Mouse (Mus musculus) limb, embryonic 14.5 days (tissue): ENCODE data around the gene Gm10282. TPM values are rescaled to one million over a fixed set of nuclear protein-coding genes. Genes with fewer than 3 reads are reported as not detected.

Experiments
- ATAC-seq: fragments of 200-750 bp; cut with Nextera tagmentation; 2 replicates; pipeline ENCODE4 v1.8.0; 2017; ENCODE audit warnings: low read depth, moderate number of reproducible peaks, moderate TSS enrichment; ENCODE audit not compliant: low FRiP score
- DNase-seq: peaks from one replicate; pipeline ENCODE4 v3.0.0-alpha.2; 2015; ENCODE audit warnings: low spot score
- H3K27ac ChIP-seq: fragments of 300-500 bp; sonication (generic); replicated peaks from 2 replicates; pipeline ENCODE4 v1.5.1; 2014; ENCODE audit warnings: low read depth, mild to moderate bottlenecking, low read length, moderate library complexity, mixed read lengths
- H3K27me3 ChIP-seq: fragments of 300-500 bp; sonication (generic); 2 replicates; pipeline ENCODE4 v1.6.1; 2014; ENCODE audit warnings: low read length, mixed read lengths; ENCODE audit not compliant: control insufficient read depth, insufficient read depth
- H3K36me3 ChIP-seq: fragments of 300-500 bp; sonication (generic); 2 replicates; pipeline ENCODE4 v1.6.1; 2014; ENCODE audit warnings: mild to moderate bottlenecking, low read length, moderate library complexity, mixed read lengths; ENCODE audit not compliant: control insufficient read depth, insufficient read depth
- H3K4me1 ChIP-seq: fragments of 300-500 bp; sonication (generic); 2 replicates; pipeline ENCODE4 v1.6.1; 2014; ENCODE audit warnings: antibody characterized with exemption, low read length, mixed read lengths; ENCODE audit not compliant: control insufficient read depth, insufficient read depth
- H3K4me2 ChIP-seq: fragments of 300-500 bp; sonication (generic); replicated peaks from 2 replicates; pipeline ENCODE4 v1.6.1; 2014; ENCODE audit warnings: low read depth, mild to moderate bottlenecking, low read length, moderate library complexity; ENCODE audit not compliant: severe bottlenecking
- H3K4me3 ChIP-seq: fragments of 300-500 bp; sonication (generic); replicated peaks from 2 replicates; pipeline ENCODE4 v1.5.1; 2014; ENCODE audit warnings: low read length
- H3K9ac ChIP-seq: fragments of 300-500 bp; sonication (generic); 2 replicates; pipeline ENCODE4 v1.6.1; 2014; ENCODE audit warnings: mild to moderate bottlenecking, low read depth, low read length, moderate library complexity; ENCODE audit not compliant: severe bottlenecking
- H3K9me3 ChIP-seq: fragments of 300-500 bp; sonication (generic); 2 replicates; pipeline ENCODE4 v1.6.1; 2016; ENCODE audit warnings: low read length; ENCODE audit not compliant: control insufficient read depth
- POLR2A ChIP-seq: fragments of 200-500 bp; IDR thresholded peaks from 2 replicates; pipeline ENCODE4 v1.8.0; 2012; ENCODE audit warnings: inconsistent platforms, mild to moderate bottlenecking, moderate library complexity, borderline replicate concordance; ENCODE audit not compliant: insufficient read depth, insufficient read length; ENCODE audit errors: extremely low read depth
- whole genome bisulfite sequencing: fragments of 180-500 bp; shearing (Covaris S2); extraction: QIAGEN DNeasy Blood & Tissue Kit; methylation state at CpG from one replicate; pipeline ENCODE4 v1.1.7; 2014; 5-methylcytosine and 5-hydroxymethylcytosine counted together
- polyA plus RNA-seq, 2 experiments: library from polyadenylated mRNA; depleted of rRNA in 1 of 2; stranded (reverse) in 1 of 2; unstranded in 1 of 2; fragments of >200 nt; fragmentation: Nextera tagmentation in 1 of 2; extraction: Ambion mirVana in 1 of 2; gene quantifications; 2 replicates each; pipeline versions ENCODE4 v1.2.1 to v1.2.3; 2012 to 2014

Gene Gm10282
- polyA plus RNA-seq, 2 experiments, result 26.2 to 30.0 TPM

DNA sequence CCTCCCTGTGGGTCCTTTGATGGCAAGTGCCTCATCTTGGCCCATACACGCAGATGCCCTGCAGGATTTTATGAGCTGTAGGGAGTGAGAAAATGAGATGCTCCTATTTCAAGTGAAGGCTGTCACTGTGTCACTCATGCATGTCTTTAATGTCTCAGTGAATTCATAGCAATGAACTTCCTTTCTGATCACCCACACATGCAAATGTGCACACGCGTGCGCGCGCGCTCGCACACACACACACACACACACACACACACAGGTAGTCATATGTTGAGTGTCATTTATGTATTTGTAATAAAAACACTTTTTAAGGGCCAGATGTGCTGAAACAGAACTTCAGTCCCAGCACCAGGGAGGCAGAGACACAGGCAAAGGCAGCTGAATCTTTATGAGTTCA is 38.0 kb downstream of the Gm10282 start:
- Histone ChIP-seq H3K4me3 (no peak overlapping the region), H3K4me1 (no peaks in the 10 kb centered on the region), H3K9me3 (no peaks in the 10 kb centered on the region), H3K36me3 (no peaks in the 10 kb centered on the region), H3K27me3 (no peaks in the 10 kb centered on the region), H3K9ac (no peak overlapping the region), H3K27ac (no peak overlapping the region), H3K4me2 (no peak overlapping the region)
- ATAC-seq, result no peak
- 98% methylated on average over 8 of the region's 8 CpGs for WGBS
- DNase-seq, result no peak
- no peak for TF ChIP-seq POLR2A

DNA sequence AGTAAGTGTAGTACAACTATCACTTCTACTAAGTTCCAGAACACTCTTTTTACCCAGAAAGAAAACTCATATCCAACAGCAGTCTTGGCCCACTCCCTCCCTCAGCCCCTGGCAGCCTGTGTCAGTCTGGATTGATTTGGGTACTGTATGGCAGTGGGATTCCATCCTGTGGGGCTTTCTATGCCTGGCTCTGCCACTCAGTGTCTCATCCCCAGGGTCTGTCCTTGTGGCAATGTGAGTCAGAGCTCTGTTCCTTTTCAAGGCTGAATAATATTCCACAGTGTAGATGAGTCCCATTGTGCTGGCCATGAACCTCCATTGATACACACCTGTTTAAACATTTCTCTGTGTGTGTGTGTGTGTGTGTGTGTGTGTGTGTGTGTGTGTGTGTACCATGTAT is 38.4 kb downstream of the Gm10282 start:
- H3K4me2 ChIP-seq, result no peak overlapping the region
- no peaks in the 10 kb centered on the region for H3K4me1 ChIP-seq
- H3K9me3 ChIP-seq, result no peaks in the 10 kb centered on the region

DNA sequence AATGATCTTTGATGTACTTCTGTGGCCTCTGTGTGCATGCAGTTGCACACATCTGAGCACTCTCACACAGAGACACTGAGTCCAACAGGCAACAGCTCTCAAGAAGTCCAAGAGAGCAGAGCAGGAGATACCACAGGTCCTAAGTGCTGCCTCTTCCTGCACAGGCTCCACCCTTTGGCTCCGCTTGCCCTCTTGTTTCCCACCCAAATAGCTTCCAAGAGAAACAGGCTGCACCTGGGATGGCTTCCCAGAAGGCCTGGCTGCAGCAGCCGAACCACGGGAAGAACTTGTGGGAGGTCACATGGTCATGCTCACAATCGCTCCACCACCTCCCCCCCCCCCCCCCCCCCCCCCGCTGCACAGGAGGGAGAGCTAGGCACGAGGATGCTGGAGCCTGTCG is 39.7 kb downstream of the Gm10282 start:
- H3K4me3 ChIP-seq, result no peak overlapping the region
- no peak for TF ChIP-seq POLR2A
- H3K9me3 ChIP-seq, result no peaks in the 10 kb centered on the region
- H3K4me1 ChIP-seq, result 0 out of 2 replicates have a peak, but pooled peaks cover 5% of the 10 kb centered on the region
- H3K36me3 ChIP-seq, result no peaks in the 10 kb centered on the region
- no peak overlapping the region for H3K4me2 ChIP-seq
- ATAC-seq (no peak), DNase-seq (no peak)
- H3K27ac ChIP-seq, result no peak overlapping the region
- no peak overlapping the region for H3K9ac ChIP-seq
- WGBS, result 63% methylated on average over 4 of the region's 7 CpGs
- H3K27me3 ChIP-seq, result no peaks in the 10 kb centered on the region

More for the DNA sequence above, 38.4 kb downstream of the Gm10282 start:
- no peak for DNase-seq
- Histone ChIP-seq H3K9ac (no peak overlapping the region), H3K27ac (no peak overlapping the region), H3K27me3 (no peaks in the 10 kb centered on the region), H3K36me3 (no peaks in the 10 kb centered on the region), H3K4me3 (no peak overlapping the region)
- no peak for ATAC-seq
- no peak for TF ChIP-seq POLR2A

DNA sequence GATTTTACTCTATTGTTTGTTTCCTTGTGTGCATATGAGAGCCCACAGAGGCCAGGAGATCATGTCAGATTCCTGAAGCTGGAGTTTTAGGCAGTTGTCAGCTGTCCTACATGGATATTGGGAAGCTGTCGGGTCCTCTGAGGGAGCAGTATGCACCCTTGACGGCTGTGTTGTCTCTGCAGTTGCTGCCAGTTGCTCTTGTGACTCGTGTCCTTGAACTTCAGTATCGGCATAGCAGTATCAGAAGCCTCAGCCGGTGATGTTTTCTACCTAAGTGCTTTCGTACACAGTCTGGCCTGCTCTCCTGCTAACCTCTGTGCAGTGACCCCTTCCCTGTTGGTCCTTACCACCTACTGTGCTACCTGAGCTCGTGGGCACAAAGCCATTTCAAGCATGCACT is 41.6 kb downstream of the Gm10282 start:
- Histone ChIP-seq H3K27ac (no peak overlapping the region), H3K4me1 (0 out of 2 replicates have a peak, but pooled peaks cover 5% of the 10 kb centered on the region), H3K27me3 (no peaks in the 10 kb centered on the region), H3K9me3 (no peaks in the 10 kb centered on the region), H3K36me3 (no peaks in the 10 kb centered on the region), H3K9ac (no peak overlapping the region), H3K4me3 (no peak overlapping the region), H3K4me2 (no peak overlapping the region)
- ATAC-seq (no peak), DNase-seq (no peak)
- no peak for TF ChIP-seq POLR2A
- 74% methylated on average over 7 of the region's 7 CpGs for WGBS

DNA sequence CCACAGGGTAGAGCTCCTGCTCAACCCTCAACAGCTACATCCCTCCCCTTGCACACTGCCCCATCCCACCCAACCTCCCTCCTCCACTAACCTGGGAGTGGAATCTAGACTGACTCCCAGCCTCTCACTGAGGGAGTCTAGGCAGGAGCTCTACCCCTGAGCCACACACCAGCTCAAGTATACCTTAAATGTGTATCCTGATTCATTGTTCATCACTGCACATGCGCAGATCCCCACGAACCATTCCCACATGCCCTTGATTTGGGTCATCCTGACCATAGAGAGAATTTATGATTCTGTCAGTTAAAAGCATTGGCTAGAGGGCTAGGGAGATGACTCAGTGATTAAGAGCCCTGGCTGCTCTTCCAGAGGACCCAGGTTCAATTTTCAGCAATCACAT is 42.3 kb downstream of the Gm10282 start:
- WGBS, result 93% methylated on average over 2 of the region's 2 CpGs
- Histone ChIP-seq H3K27me3 (no peaks in the 10 kb centered on the region), H3K4me1 (0 out of 2 replicates have a peak, but pooled peaks cover 5% of the 10 kb centered on the region), H3K27ac (no peak overlapping the region), H3K4me3 (no peak overlapping the region), H3K9me3 (no peaks in the 10 kb centered on the region), H3K4me2 (no peak overlapping the region), H3K9ac (no peak overlapping the region), H3K36me3 (no peaks in the 10 kb centered on the region)
- DNase-seq (no peak), ATAC-seq (no peak)
- no peak for TF ChIP-seq POLR2A

DNA sequence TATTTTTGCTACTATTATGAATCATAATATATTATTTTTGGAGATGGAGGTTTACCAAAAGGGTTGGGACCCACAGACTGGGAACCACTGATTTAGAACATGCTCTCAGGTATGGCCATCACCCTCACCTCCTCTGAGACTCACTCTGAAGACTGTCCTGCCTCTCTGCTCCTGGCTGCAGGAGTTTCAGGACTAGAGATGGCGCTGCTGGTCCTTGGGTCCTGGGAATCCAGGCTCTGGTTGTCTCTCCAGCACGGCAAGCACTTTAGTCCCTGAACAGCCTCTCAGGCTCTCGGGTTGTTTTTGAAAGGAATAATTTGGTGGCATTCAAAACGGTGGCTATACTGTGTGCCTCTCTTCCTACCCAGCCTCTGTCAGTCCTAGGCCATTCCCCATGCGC is 43.2 kb downstream of the Gm10282 start:
- no peak overlapping the region for H3K27ac ChIP-seq
- DNase-seq, result no peak
- 52% methylated on average over 5 of the region's 5 CpGs for WGBS

More for the DNA sequence above, 43.2 kb downstream of the Gm10282 start:
- no peak for TF ChIP-seq POLR2A
- Histone ChIP-seq H3K4me3 (no peak overlapping the region), H3K4me1 (0 out of 2 replicates have a peak, but pooled peaks cover 5% of the 10 kb centered on the region), H3K9ac (no peak overlapping the region), H3K9me3 (no peaks in the 10 kb centered on the region), H3K4me2 (no peak overlapping the region), H3K36me3 (peaks cover 2% of the 10 kb centered on the region; the same call in 1 of the 2 replicates), H3K27me3 (no peaks in the 10 kb centered on the region)
- ATAC-seq, result no peak
